ENCODE assay signal across 10 mouse cellular contexts in genomic region chr12:83916884-83917283, GRCm38 (mm10). TPM values are rescaled to one million over a fixed set of nuclear protein-coding genes. Genes with fewer than 3 reads are reported as not detected.
DNase-seq lines count a peak whose midpoint lies in the region; ATAC-seq lines count a peak whose summit lies in the region.
"Had no signal": no experiment of that assay in that cellular context is flagged by ENCODE, and none has a peak within 500 bp of the region (broad histone marks: within the 10 kb centered on the region; RNA-seq: fewer than 3 reads in every experiment).

No protein-coding gene starts in this region.

- WGBS in embryonic facial prominence, embryonic 14.5 days, result 73% methylated on average over 9 of the region's 9 CpGs
- 77% methylated on average over 9 of the region's 9 CpGs for WGBS in hindbrain, embryonic 14.5 days

- no peak for ATAC-seq in embryonic facial prominence, embryonic 14.5 days (ENCODE audit: low read depth)
- ATAC-seq in hindbrain, embryonic 14.5 days (ENCODE audit: low FRiP score), result no peak
- ATAC-seq: intestine, postnatal 0 days had no signal

- no peaks in the 10 kb centered on the region for H3K9me3 ChIP-seq in embryonic facial prominence, embryonic 14.5 days (ENCODE audit: control insufficient read depth, low read length)
- H3K9me3 ChIP-seq in hindbrain, embryonic 14.5 days (ENCODE audit: control insufficient read depth, low read length), result no peaks in the 10 kb centered on the region

- no peak overlapping the region for H3K9ac ChIP-seq in embryonic facial prominence, embryonic 14.5 days (ENCODE audit: low read depth, low read length)
- no peak overlapping the region for H3K9ac ChIP-seq in hindbrain, embryonic 14.5 days

- DNase-seq in cerebellum, adult 11-12 months, result peak; percentile 52
- no peak for DNase-seq in cerebellum, postnatal 4 days (ENCODE audit: low spot score in 2 of 2)
- peak; percentile 77 for DNase-seq in brain, adult 2 months (ENCODE audit: low read depth, low spot score)
- no peak for DNase-seq in embryonic facial prominence, embryonic 14.5 days (ENCODE audit: low spot score)
- DNase-seq in kidney, postnatal 36 days, result peak; percentile 45 to 46
- no peak for DNase-seq in spleen, postnatal 4 days (ENCODE audit: low spot score in 2 of 2)
- no peak for DNase-seq in ovary, adult 18-20 months (ENCODE audit: low spot score)
- no peak for DNase-seq in hindbrain, embryonic 14.5 days (ENCODE audit: low spot score)

- peaks cover 6% of the 10 kb centered on the region; the same call in 1 of the 2 replicates for H3K36me3 ChIP-seq in embryonic facial prominence, embryonic 14.5 days (ENCODE audit: control insufficient read depth, insufficient read depth, low read length)
- H3K36me3 ChIP-seq in hindbrain, embryonic 14.5 days (replicated peaks; ENCODE audit: control insufficient read depth, insufficient read depth), result peaks cover 5% of the 10 kb centered on the region; the same call in 1 of the 2 replicates

- 0 out of 2 replicates have a peak overlapping the region, but pooled peaks have one; percentile 28 for H3K27ac ChIP-seq in embryonic facial prominence, embryonic 14.5 days (replicated peaks; ENCODE audit: low read depth, low read length)
- no peak overlapping the region for H3K27ac ChIP-seq in hindbrain, embryonic 14.5 days

- no peaks in the 10 kb centered on the region for H3K27me3 ChIP-seq in embryonic facial prominence, embryonic 14.5 days (replicated peaks; ENCODE audit: control insufficient read depth, insufficient read depth, low read length)
- no peaks in the 10 kb centered on the region for H3K27me3 ChIP-seq in hindbrain, embryonic 14.5 days (ENCODE audit: control insufficient read depth, insufficient read depth, low read length)

- no peak overlapping the region for H3K4me2 ChIP-seq in embryonic facial prominence, embryonic 14.5 days (ENCODE audit: low read depth, low read length)
- no peak overlapping the region for H3K4me2 ChIP-seq in hindbrain, embryonic 14.5 days (replicated peaks)

- H3K4me3 ChIP-seq in embryonic facial prominence, embryonic 14.5 days (ENCODE audit: low read depth, low read length), result no peak overlapping the region
- no peak overlapping the region for H3K4me3 ChIP-seq in hindbrain, embryonic 14.5 days (replicated peaks; ENCODE audit: low read length)
- H3K4me3 ChIP-seq: erythroblast, embryonic 14.5 days had no signal

- peaks cover 13% of the 10 kb centered on the region for H3K4me1 ChIP-seq in embryonic facial prominence, embryonic 14.5 days (ENCODE audit: control insufficient read depth, insufficient read depth, low read length)
- peaks cover 13% of the 10 kb centered on the region; the same call in 1 of the 2 replicates for H3K4me1 ChIP-seq in hindbrain, embryonic 14.5 days (replicated peaks; ENCODE audit: control insufficient read depth, insufficient read depth, low read length)

RNA-seq across cellular contexts. Expression of gene Numb, which starts 4.8 kb away (rescaled TPM):
- polyA plus RNA-seq in embryonic facial prominence, embryonic 14.5 days (2014; fragmentation: Nextera tagmentation; extraction: Ambion mirVana), result 29.9 and 33.1 TPM in 2 replicates
- 16.0 and 17.7 TPM in 2 replicates for polyA plus RNA-seq in hindbrain, embryonic 14.5 days (2014; fragmentation: Nextera tagmentation; extraction: Ambion mirVana)

RNA-seq across cellular contexts. Expression of gene Riox1, which starts 33.5 kb away (rescaled TPM):
- 11.8 and 13.0 TPM in 2 replicates for polyA plus RNA-seq in embryonic facial prominence, embryonic 14.5 days (2014; fragmentation: Nextera tagmentation; extraction: Ambion mirVana)
- polyA plus RNA-seq in hindbrain, embryonic 14.5 days (2014; fragmentation: Nextera tagmentation; extraction: Ambion mirVana), result 12.4 and 15.0 TPM in 2 replicates

Comparison
In these comparisons a context has a peak if more than half of its experiments do, and no peak if none do; other contexts are left out.
1. DNase-seq: peak in cerebellum, adult 11-12 months (single experiment), brain, adult 2 months (single experiment) and kidney, postnatal 36 days (2 of 2); none in cerebellum, postnatal 4 days (0 of 2), embryonic facial prominence, embryonic 14.5 days (single experiment), spleen, postnatal 4 days (0 of 2), ovary, adult 18-20 months (single experiment) and hindbrain, embryonic 14.5 days (single experiment).